Mouse (Mus musculus): ENCODE measurements around the gene Bpifb5. TPM values are rescaled to one million over a fixed set of nuclear protein-coding genes. Genes with fewer than 3 reads are reported as not detected.
"Not testable (repeated sequence)": the region's sequence is repeated elsewhere in the genome, so short reads cannot be mapped to it uniquely, and the experiment has no call there.

The Bpifb5 gene
- polyA plus RNA-seq, 1 experiment = 0.21 TPM

DNA sequence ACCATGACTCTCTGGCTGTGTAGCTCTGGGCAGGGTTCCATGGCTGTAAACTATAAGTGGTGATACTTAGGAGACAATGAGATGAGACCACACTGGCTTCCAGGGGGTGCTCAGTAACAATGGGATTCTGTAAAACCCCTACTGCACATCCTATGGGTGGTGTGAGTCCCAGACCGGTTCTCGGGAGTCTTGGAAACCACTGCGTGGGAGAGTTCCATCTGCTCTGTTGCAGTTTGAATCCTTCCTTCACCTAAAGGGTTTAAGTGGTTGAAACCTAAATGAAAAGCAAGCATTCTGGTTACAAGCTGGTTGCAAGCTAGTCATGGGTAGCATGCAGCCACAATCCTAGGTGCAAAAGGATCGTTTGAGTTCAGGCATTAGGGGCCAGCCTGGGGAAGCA lies 11.7 kb upstream of the Bpifb5 start:
- WGBS = 74% methylated on average over 4 of the region's 4 CpGs
- DNase-seq = no peak
- TF ChIP-seq CTCF (IDR thresholded peaks at IDR 0.05; ENCODE audit: borderline replicate concordance, insufficient read depth, low read depth, low read length) = no peak
- no peak for TF ChIP-seq POLR2A (IDR thresholded peaks at IDR 0.05; ENCODE audit: borderline replicate concordance, insufficient read depth, low read length)
- Histone ChIP-seq H3K27me3 (ENCODE audit: control insufficient read depth, insufficient read depth, low read length) (no peaks in the 10 kb centered on the region), H3K4me1 (ENCODE audit: control insufficient read depth, insufficient read depth, low read length) (no peaks in the 10 kb centered on the region), H3K27ac (ENCODE audit: insufficient read depth, low read length) (no peak overlapping the region), H3K4me3 (replicated peaks; ENCODE audit: insufficient read depth, low read depth, low read length) (no peak overlapping the region)

DNA sequence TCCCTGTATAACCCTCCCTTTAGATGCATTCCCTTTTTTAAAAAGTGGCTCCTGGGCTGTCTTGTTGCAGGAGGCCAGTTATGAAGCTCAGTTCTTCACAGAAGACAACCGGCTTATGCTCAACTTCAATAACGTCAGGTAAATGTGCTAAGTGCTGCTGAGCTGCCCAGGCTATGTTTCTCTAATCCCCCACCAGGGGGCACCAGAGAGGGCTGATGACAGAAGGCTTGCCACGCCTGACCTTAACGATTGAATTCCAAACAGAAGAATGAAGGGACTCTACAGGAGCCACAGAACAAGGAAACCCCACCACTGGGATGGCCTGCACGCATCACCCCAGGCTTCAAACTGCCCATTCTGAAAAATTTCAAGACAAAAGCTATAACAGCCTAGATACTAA lies 8.4 kb upstream of the Bpifb5 start:
- no peak for TF ChIP-seq POLR2A (IDR thresholded peaks at IDR 0.05; ENCODE audit: borderline replicate concordance, insufficient read depth, low read length)
- TF ChIP-seq CTCF (IDR thresholded peaks at IDR 0.05; ENCODE audit: borderline replicate concordance, insufficient read depth, low read depth, low read length) = peak; percentile 80
- DNase-seq = peak; percentile 52 to 61
- Histone ChIP-seq H3K4me1 (ENCODE audit: control insufficient read depth, insufficient read depth, low read length) (no peaks in the 10 kb centered on the region), H3K4me3 (replicated peaks; ENCODE audit: insufficient read depth, low read depth, low read length) (no peak overlapping the region), H3K27ac (ENCODE audit: insufficient read depth, low read length) (no peak overlapping the region), H3K27me3 (ENCODE audit: control insufficient read depth, insufficient read depth, low read length) (no peaks in the 10 kb centered on the region)
- WGBS = 10% methylated on average over 5 of the region's 5 CpGs

DNA sequence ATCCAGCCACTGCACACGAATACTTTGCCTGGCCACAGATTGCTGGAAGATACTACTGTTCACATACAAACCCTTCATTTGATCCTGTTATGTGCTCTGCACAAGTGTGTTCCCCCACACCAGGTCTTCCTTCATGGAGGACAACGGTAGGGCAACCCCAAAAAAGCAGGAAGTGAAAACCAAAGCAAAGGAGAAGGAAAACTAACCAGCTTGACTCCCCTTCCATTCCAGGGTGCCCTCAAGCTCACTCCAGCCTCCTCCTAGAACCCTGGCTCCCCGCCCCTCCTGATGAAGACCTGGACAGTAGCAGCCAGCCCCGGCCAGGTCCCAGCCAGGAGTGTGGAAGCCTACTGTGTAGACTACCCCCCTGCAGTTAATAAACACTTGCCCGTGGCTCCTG lies 3.6 kb upstream of the Bpifb5 start:
- Histone ChIP-seq H3K27me3 (ENCODE audit: control insufficient read depth, insufficient read depth, low read length) (no peaks in the 10 kb centered on the region), H3K4me1 (ENCODE audit: control insufficient read depth, insufficient read depth, low read length) (no peaks in the 10 kb centered on the region), H3K27ac (ENCODE audit: insufficient read depth, low read length) (no peak overlapping the region), H3K4me3 (replicated peaks; ENCODE audit: insufficient read depth, low read depth, low read length) (no peak overlapping the region)
- WGBS = 86% methylated on average over 5 of the region's 5 CpGs
- no peak for DNase-seq
- TF ChIP-seq CTCF (IDR thresholded peaks at IDR 0.05; ENCODE audit: borderline replicate concordance, insufficient read depth, low read depth, low read length) (no peak), POLR2A (IDR thresholded peaks at IDR 0.05; ENCODE audit: borderline replicate concordance, insufficient read depth, low read length) (no peak)

DNA sequence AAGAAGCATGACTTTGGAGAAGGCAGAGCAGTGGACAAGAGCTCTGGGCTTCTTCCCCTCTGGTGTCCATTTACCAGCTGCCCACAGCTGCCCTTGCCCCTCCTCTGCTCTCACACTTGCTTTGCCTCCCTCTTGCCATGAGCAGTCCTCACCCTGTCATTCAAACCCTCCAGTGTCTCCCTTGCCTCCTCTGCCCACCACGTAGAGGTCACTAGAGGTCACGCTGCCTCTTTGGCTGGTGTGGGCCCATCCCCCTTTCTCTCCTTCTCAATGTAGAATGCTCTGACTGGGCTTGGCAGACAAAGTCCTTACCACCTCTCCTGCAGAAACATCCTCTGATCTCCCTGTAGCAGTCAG lies 353 bp downstream of the Bpifb5 start:
- Histone ChIP-seq H3K4me1 (ENCODE audit: control insufficient read depth, insufficient read depth, low read length) (peaks cover 20% of the 10 kb centered on the region), H3K27ac (ENCODE audit: insufficient read depth, low read length) (no peak overlapping the region), H3K4me3 (replicated peaks; ENCODE audit: insufficient read depth, low read depth, low read length) (no peak overlapping the region), H3K27me3 (ENCODE audit: control insufficient read depth, insufficient read depth, low read length) (no peaks in the 10 kb centered on the region)
- TF ChIP-seq POLR2A (IDR thresholded peaks at IDR 0.05; ENCODE audit: borderline replicate concordance, insufficient read depth, low read length) (no peak), CTCF (IDR thresholded peaks at IDR 0.05; ENCODE audit: borderline replicate concordance, insufficient read depth, low read depth, low read length) (no peak)
- no peak for DNase-seq
- 55% methylated on average over 2 of the region's 2 CpGs for WGBS

DNA sequence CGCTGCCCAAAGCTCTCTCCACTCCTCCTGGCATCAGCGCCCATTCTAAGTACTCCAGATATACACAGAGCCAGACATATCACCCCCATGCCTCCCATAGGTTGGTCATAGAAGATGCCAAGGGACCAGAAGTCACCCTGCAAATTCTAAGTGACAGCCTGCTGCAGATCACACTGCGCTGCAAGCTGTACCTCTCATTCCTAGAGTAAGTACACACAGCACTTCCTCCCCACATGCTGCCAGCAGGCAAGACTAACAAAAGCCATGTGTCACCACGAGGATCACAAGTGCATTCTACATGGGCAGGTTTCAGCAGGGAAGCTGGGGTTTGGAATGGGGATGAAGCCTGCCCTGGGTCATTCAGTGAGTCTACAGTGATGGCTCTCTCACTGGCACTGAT lies 3.4 kb downstream of the Bpifb5 start:
- H3K27ac ChIP-seq (ENCODE audit: insufficient read depth, low read length) = no peak overlapping the region
- no peaks in the 10 kb centered on the region for H3K27me3 ChIP-seq (ENCODE audit: control insufficient read depth, insufficient read depth, low read length)
- 36% methylated on average over 4 of the region's 4 CpGs for WGBS
- H3K4me1 ChIP-seq (ENCODE audit: control insufficient read depth, insufficient read depth, low read length) = peaks cover 20% of the 10 kb centered on the region
- TF ChIP-seq POLR2A (IDR thresholded peaks at IDR 0.05; ENCODE audit: borderline replicate concordance, insufficient read depth, low read length) = no peak
- TF ChIP-seq CTCF (IDR thresholded peaks at IDR 0.05; ENCODE audit: borderline replicate concordance, insufficient read depth, low read depth, low read length) = no peak
- peak in 1 of 2 experiments; percentile 45 for DNase-seq
- H3K4me3 ChIP-seq (replicated peaks; ENCODE audit: insufficient read depth, low read depth, low read length) = no peak overlapping the region

DNA sequence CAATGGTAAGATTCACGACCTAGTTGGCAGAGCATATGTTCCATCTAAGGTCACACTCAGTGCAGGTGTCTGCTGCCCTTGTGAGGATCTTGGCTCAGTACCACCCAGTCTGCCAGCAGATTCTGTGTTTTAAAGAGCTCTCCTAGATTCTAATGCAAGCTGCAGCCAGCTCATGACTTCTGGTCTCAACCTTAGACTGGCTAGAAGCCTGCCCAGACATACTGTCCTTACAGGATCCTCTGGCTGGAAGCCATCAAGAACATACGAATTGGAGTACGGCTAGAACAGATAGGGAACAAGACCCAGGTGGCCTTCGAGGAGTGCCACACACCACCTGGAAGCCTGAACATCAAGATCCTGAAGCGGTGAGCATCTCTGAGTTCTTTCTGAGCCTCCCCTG lies 4.3 kb downstream of the Bpifb5 start:
- Histone ChIP-seq H3K27me3 (ENCODE audit: control insufficient read depth, insufficient read depth, low read length) (no peaks in the 10 kb centered on the region), H3K4me3 (replicated peaks; ENCODE audit: insufficient read depth, low read depth, low read length) (no peak overlapping the region), H3K4me1 (ENCODE audit: control insufficient read depth, insufficient read depth, low read length) (peaks cover 20% of the 10 kb centered on the region), H3K27ac (ENCODE audit: insufficient read depth, low read length) (no peak overlapping the region)
- peak in 1 of 2 experiments; percentile 40 for DNase-seq
- TF ChIP-seq CTCF (IDR thresholded peaks at IDR 0.05; ENCODE audit: borderline replicate concordance, insufficient read depth, low read depth, low read length) = no peak
- no peak for TF ChIP-seq POLR2A (IDR thresholded peaks at IDR 0.05; ENCODE audit: borderline replicate concordance, insufficient read depth, low read length)
- WGBS = 18% methylated on average over 5 of the region's 5 CpGs

DNA sequence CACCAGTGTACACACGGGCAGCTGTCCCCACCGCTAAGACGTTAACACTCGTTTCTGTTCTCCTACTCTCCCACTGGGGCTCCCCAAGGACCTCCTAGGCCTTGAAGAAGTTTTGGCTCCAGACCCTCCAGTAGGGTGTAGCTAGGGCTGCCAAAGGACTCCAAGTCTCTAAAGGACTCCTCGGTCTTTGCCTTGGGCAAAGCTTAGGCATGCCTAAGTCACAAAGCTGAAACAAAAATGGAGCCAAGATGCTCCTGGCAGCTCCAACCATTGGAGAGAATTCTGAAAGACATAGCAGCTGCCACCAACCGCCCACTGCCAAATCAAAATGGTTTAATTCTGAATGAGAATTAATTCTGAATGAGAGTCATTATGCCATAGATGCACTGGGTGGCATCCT lies 9.9 kb downstream of the Bpifb5 start:
- 6% methylated on average over 6 of the region's 6 CpGs for WGBS
- no peaks in the 10 kb centered on the region for H3K27me3 ChIP-seq (ENCODE audit: control insufficient read depth, insufficient read depth, low read length)
- H3K27ac ChIP-seq (ENCODE audit: insufficient read depth, low read length) = no peak overlapping the region
- no peak overlapping the region for H3K4me3 ChIP-seq (replicated peaks; ENCODE audit: insufficient read depth, low read depth, low read length)
- H3K4me1 ChIP-seq (ENCODE audit: control insufficient read depth, insufficient read depth, low read length) = peaks cover 4% of the 10 kb centered on the region
- TF ChIP-seq CTCF (IDR thresholded peaks at IDR 0.05; ENCODE audit: borderline replicate concordance, insufficient read depth, low read depth, low read length) (no peak), POLR2A (IDR thresholded peaks at IDR 0.05; ENCODE audit: borderline replicate concordance, insufficient read depth, low read length) (no peak)
- DNase-seq = peak; percentile 28 to 48

DNA sequence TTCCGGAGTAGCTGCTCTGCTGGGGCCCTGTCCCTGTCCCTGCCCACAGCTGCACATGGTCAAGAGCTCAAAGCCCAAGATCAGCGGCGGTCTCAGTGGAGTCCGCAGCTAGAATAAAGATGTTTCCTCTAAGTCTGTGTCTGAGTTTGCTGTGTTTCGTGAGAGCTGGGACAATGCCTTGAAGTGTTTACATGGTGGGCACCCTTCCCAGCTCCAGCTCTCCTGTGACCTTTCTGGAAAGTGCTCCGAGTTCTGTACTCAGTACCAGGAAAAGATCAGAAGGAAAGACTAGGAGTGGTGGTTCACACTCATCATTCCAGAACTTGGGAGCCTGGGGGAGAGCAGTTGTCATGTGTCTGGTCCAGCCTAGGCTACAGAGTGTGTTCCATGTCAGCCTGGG lies 17.2 kb downstream of the Bpifb5 start:
- no peaks in the 10 kb centered on the region for H3K4me1 ChIP-seq (ENCODE audit: control insufficient read depth, insufficient read depth, low read length)
- 80% methylated on average over 6 of the region's 6 CpGs for WGBS
- no peak overlapping the region for H3K27ac ChIP-seq (ENCODE audit: insufficient read depth, low read length)
- TF ChIP-seq POLR2A (IDR thresholded peaks at IDR 0.05; ENCODE audit: borderline replicate concordance, insufficient read depth, low read length) (no peak), CTCF (IDR thresholded peaks at IDR 0.05; ENCODE audit: borderline replicate concordance, insufficient read depth, low read depth, low read length) (no peak)
- no peak overlapping the region for H3K4me3 ChIP-seq (replicated peaks; ENCODE audit: insufficient read depth, low read depth, low read length)
- H3K27me3 ChIP-seq (ENCODE audit: control insufficient read depth, insufficient read depth, low read length) = no peaks in the 10 kb centered on the region
- DNase-seq = no peak

DNA sequence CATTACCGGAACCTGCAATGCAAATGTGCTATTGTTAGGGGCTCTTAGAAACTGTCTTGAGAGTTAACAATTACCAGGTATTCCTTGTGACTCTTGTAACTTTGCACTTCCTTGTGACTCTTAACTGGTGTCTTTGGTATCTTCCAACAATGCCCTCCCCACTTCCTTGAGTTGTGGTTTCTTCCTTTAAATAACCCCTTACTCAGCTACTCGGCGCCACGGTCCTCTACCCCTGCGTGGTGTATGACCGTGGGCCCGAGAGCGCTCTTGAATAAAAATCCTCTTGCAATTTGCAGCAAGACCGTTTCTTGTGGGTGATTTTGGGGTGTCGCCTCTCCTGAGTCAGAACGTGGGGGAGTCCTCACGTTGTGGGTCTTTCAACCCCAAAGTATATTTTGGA lies 19.2 kb downstream of the Bpifb5 start:
- 97% methylated on average over 11 of the region's 12 CpGs for WGBS
- not testable (repeated sequence) for H3K4me1 ChIP-seq (ENCODE audit: control insufficient read depth, insufficient read depth, low read length)

More for the DNA sequence above, 19.2 kb downstream of the Bpifb5 start:
- not testable (repeated sequence) for H3K4me3 ChIP-seq (replicated peaks; ENCODE audit: insufficient read depth, low read depth, low read length); DNase-seq; H3K27me3 ChIP-seq (ENCODE audit: control insufficient read depth, insufficient read depth, low read length); H3K27ac ChIP-seq (ENCODE audit: insufficient read depth, low read length)
